Mouse (Mus musculus): ENCODE measurements around the gene Rtn4rl1.

Gene Rtn4rl1

GRCm38 (mm10) chr11:75184986-75185385, 8.6 kb upstream of the Rtn4rl1 start:
- no peak for DNase-seq (ENCODE audit: low spot score)

- DNase-seq (ENCODE audit: low spot score) = no peak
Measured at GRCm38 (mm10) chr11:75189713-75190370, 3.7 kb upstream of the Rtn4rl1 start.

GRCm38 (mm10) chr11:75190371-75190724, 3.2 kb upstream of the Rtn4rl1 start:
- peak; percentile 64 for DNase-seq (ENCODE audit: low spot score)

- no peak for DNase-seq (ENCODE audit: low spot score)
Measured at GRCm38 (mm10) chr11:75190905-75191441, 2.6 kb upstream of the Rtn4rl1 start, which contains the start of gene Dph1. Gene Dph1, minus strand, starts transcription at chr11:75191241.

GRCm38 (mm10) chr11:75191841-75192240, 1.7 kb upstream of the Rtn4rl1 start:
- no peak for DNase-seq (ENCODE audit: low spot score)

GRCm38 (mm10) chr11:75192336-75193214, 1.0 kb upstream of the Rtn4rl1 start:
- peak; percentile 76 for DNase-seq (ENCODE audit: low spot score)

GRCm38 (mm10) chr11:75194121-75194849, 702 bp downstream of the Rtn4rl1 start:
- DNase-seq (ENCODE audit: low spot score) = no peak

GRCm38 (mm10) chr11:75194850-75195461, 1.4 kb downstream of the Rtn4rl1 start:
- DNase-seq (ENCODE audit: low spot score) = peak; percentile 42

GRCm38 (mm10) chr11:75196131-75196530, 2.5 kb downstream of the Rtn4rl1 start:
- no peak for DNase-seq (ENCODE audit: low spot score)

GRCm38 (mm10) chr11:75197956-75198355, 4.4 kb downstream of the Rtn4rl1 start:
- no peak for DNase-seq (ENCODE audit: low spot score)

- DNase-seq (ENCODE audit: low spot score) = no peak
Measured at GRCm38 (mm10) chr11:75198792-75199191, 5.2 kb downstream of the Rtn4rl1 start.

- DNase-seq (ENCODE audit: low spot score) = no peak
Measured at GRCm38 (mm10) chr11:75199951-75200350, 6.4 kb downstream of the Rtn4rl1 start.

GRCm38 (mm10) chr11:75200935-75201334, 7.4 kb downstream of the Rtn4rl1 start:
- no peak for DNase-seq (ENCODE audit: low spot score)

GRCm38 (mm10) chr11:75201721-75202120, 8.1 kb downstream of the Rtn4rl1 start:
- DNase-seq (ENCODE audit: low spot score) = no peak

GRCm38 (mm10) chr11:75203926-75204325, 10.3 kb downstream of the Rtn4rl1 start:
- DNase-seq (ENCODE audit: low spot score) = no peak

- DNase-seq (ENCODE audit: low spot score) = no peak
Measured at GRCm38 (mm10) chr11:75204472-75204871, 10.9 kb downstream of the Rtn4rl1 start.

GRCm38 (mm10) chr11:75206347-75206746, 12.8 kb downstream of the Rtn4rl1 start:
- DNase-seq (ENCODE audit: low spot score) = no peak

- DNase-seq (ENCODE audit: low spot score) = no peak
Measured at GRCm38 (mm10) chr11:75209363-75209762, 15.8 kb downstream of the Rtn4rl1 start.

GRCm38 (mm10) chr11:75210093-75210492, 16.5 kb downstream of the Rtn4rl1 start:
- DNase-seq (ENCODE audit: low spot score) = no peak

- no peak for DNase-seq (ENCODE audit: low spot score)
Measured at GRCm38 (mm10) chr11:75210755-75211154, 17.2 kb downstream of the Rtn4rl1 start.

GRCm38 (mm10) chr11:75212031-75212667, 18.6 kb downstream of the Rtn4rl1 start:
- no peak for DNase-seq (ENCODE audit: low spot score)
